Mouse (Mus musculus) hindbrain, embryonic 16.5 days (tissue): ENCODE measurements around the gene B4galt1. TPM values are rescaled to one million over a fixed set of nuclear protein-coding genes. Genes with fewer than 3 reads are reported as not detected.

Experiments
- ATAC-seq: fragments of 200-750 bp; cut with Nextera tagmentation; 2 replicates; pipeline ENCODE4 v1.8.0; 2017; ENCODE audit warnings: moderate TSS enrichment, moderate library complexity
- H3K27ac ChIP-seq: fragments of 300-500 bp; sonication (generic); 2 replicates; pipeline ENCODE4 v1.5.1; 2014; ENCODE audit warnings: low read depth, mild to moderate bottlenecking, control low read depth, low read length, moderate library complexity
- H3K27me3 ChIP-seq: fragments of 300-500 bp; sonication (generic); replicated peaks from 2 replicates; pipeline ENCODE4 v1.6.1; 2014; ENCODE audit warnings: low read length; ENCODE audit not compliant: control insufficient read depth, insufficient read depth
- H3K36me3 ChIP-seq: fragments of 300-500 bp; sonication (generic); 2 replicates; pipeline ENCODE4 v1.6.1; 2014; ENCODE audit warnings: mild to moderate bottlenecking, low read length, moderate library complexity, mixed read lengths; ENCODE audit not compliant: control insufficient read depth, insufficient read depth
- H3K4me1 ChIP-seq: fragments of 300-500 bp; sonication (generic); 2 replicates; pipeline ENCODE4 v1.6.1; 2014; ENCODE audit warnings: low read depth, low read length; ENCODE audit not compliant: control insufficient read depth, insufficient read depth
- H3K4me2 ChIP-seq: fragments of 300-500 bp; sonication (generic); 2 replicates; pipeline ENCODE4 v1.6.1; 2014; ENCODE audit warnings: mild to moderate bottlenecking, low read length, control low read depth, moderate library complexity
- H3K4me3 ChIP-seq: fragments of 300-500 bp; sonication (generic); 2 replicates; pipeline ENCODE4 v1.5.1; 2014; ENCODE audit warnings: mild to moderate bottlenecking, low read length, control low read depth, moderate library complexity
- H3K9ac ChIP-seq: fragments of 300-500 bp; sonication (generic); 2 replicates; pipeline ENCODE4 v1.6.1; 2014; ENCODE audit warnings: low read depth, mild to moderate bottlenecking, control low read depth, low read length, moderate library complexity
- H3K9me3 ChIP-seq: fragments of 300-500 bp; sonication (generic); 2 replicates; pipeline ENCODE4 v1.6.1; 2014; ENCODE audit warnings: mild to moderate bottlenecking, low read length, moderate library complexity; ENCODE audit not compliant: control insufficient read depth
- WGBS: fragments of 180-500 bp; shearing (Covaris S2); extraction: QIAGEN DNeasy Blood & Tissue Kit; methylation state at CpG from one replicate; pipeline ENCODE4 v1.1.7; 2014; 5-methylcytosine and 5-hydroxymethylcytosine counted together
- polyA plus RNA-seq: library from polyadenylated mRNA; unstranded; fragments of >200 nt; fragmentation: Nextera tagmentation; extraction: Ambion mirVana; gene quantifications from 2 replicates; pipeline ENCODE4 v1.2.1, GENCODE M21; 2015

B4galt1 gene
- polyA plus RNA-seq, 1 experiment from 2014 or later, result 6.6 TPM

- Histone ChIP-seq H3K27ac (no peak overlapping the region), H3K4me2 (no peak overlapping the region), H3K9me3 (no peaks in the 10 kb centered on the region), H3K4me3 (no peak overlapping the region), H3K4me1 (peaks cover 9% of the 10 kb centered on the region), H3K9ac (no peak overlapping the region), H3K27me3 (no peaks in the 10 kb centered on the region), H3K36me3 (no peaks in the 10 kb centered on the region)
- no peak for ATAC-seq
- 83% methylated on average over 8 of the region's 8 CpGs for WGBS
Measured at GRCm38 (mm10) chr4:40857824-40858346, 4.1 kb upstream of the B4galt1 start.

DNA sequence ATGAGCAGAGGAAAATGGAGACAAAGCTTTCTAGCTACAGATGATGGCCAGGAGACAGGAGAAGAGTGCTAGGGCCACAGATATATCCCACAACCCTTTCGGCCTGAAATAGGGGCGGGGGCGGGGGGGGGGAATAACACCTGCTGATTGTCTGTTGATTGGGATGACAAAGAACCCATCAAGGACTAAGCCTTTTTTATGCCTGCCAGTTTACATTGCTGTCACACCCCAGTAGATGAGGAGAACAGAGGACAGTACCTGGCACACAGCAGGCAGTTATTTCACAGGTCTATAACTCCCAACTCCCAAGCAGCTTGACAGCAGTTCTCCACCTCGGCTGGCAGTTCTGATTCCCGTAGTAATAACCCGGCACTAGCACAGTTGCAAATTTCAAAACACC is 2.8 kb upstream of the B4galt1 start:
- Histone ChIP-seq H3K9me3 (no peaks in the 10 kb centered on the region), H3K27me3 (no peaks in the 10 kb centered on the region), H3K4me2 (no peak overlapping the region), H3K9ac (no peak overlapping the region), H3K4me3 (no peak overlapping the region), H3K4me1 (peaks cover 22% of the 10 kb centered on the region), H3K27ac (no peak overlapping the region), H3K36me3 (no peaks in the 10 kb centered on the region)
- ATAC-seq, result no peak
- 81% methylated on average over 6 of the region's 6 CpGs for WGBS

DNA sequence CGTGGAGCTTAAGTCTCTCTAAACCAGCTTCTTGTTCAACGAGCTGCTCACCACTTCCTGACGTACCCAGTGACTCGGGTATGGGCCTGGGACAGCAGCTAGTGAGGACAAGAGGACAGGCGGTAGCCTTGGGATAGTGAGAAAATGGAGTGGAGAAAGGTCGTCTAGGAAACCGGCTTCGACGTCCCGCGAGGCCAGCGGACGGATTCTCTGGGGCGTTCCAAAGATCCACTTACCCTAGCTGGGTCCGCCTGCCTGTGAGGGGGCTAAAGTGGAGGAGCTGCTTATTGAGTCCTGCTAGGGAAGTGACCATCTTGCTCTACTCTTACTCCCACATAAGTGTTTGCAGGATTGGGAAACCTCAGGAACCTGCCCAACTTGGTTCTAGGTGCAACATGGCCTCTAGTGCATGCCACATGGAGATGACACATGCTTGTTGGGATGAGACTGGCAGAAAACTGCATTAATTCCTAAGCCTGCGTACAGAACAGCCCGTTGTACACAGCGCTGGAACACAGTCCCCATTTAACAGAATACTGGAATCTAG is 655 bp upstream of the B4galt1 start:
- Histone ChIP-seq H3K36me3 (no peaks in the 10 kb centered on the region), H3K9me3 (no peaks in the 10 kb centered on the region), H3K27me3 (no peaks in the 10 kb centered on the region), H3K27ac (peak overlapping the region; percentile 79), H3K9ac (peak overlapping the region; percentile 92), H3K4me1 (peaks cover 28% of the 10 kb centered on the region), H3K4me3 (peak overlapping the region; percentile 88), H3K4me2 (peak overlapping the region; percentile 82)
- 14% methylated on average over 18 of the region's 18 CpGs for WGBS
- no peak; the same call in 1 of the 2 replicates for ATAC-seq

- Histone ChIP-seq H3K4me2 (peak overlapping the region; percentile 82), H3K4me3 (peak overlapping the region; percentile 88), H3K27ac (peak overlapping the region; percentile 83), H3K36me3 (no peaks in the 10 kb centered on the region), H3K9me3 (no peaks in the 10 kb centered on the region), H3K9ac (peak overlapping the region; percentile 92), H3K27me3 (no peaks in the 10 kb centered on the region), H3K4me1 (peaks cover 28% of the 10 kb centered on the region)
- WGBS, result 2% methylated on average over 20 of the region's 20 CpGs
- no peak for ATAC-seq
Measured at GRCm38 (mm10) chr4:40852861-40853564, 792 bp downstream of the B4galt1 start.

DNA sequence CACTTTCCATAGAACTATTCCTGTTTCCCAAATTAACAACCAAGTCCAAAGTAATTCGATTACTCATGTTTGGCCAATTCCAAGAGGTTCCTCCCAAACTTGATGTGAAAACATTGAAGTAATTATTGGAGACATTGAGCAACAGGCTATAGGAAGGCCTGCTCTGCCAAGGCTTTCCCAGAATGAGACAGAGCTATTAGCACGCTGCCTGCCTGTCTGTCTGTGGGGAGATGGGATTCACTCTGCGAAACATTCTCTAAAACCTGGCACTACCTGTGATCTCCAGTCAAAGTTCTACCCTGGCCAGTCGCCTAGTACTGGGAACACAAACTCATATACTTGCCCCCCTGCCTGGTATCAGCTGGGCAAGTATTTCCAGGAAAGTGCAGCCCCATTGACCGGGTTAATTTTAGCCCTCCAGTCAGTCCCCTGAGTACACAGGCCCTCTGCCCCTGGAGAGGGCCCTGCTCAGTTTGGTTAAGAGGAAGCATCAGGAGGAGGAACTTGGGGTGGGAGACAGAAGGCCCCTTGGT is 1.5 kb downstream of the B4galt1 start:
- Histone ChIP-seq H3K36me3 (no peaks in the 10 kb centered on the region), H3K4me3 (peak overlapping the region; percentile 88), H3K4me1 (peaks cover 28% of the 10 kb centered on the region), H3K9ac (peak overlapping the region; percentile 92; the same call in 1 of the 2 replicates), H3K9me3 (no peaks in the 10 kb centered on the region), H3K27ac (peak overlapping the region; percentile 45), H3K27me3 (no peaks in the 10 kb centered on the region), H3K4me2 (peak overlapping the region; percentile 82)
- WGBS, result 39% methylated on average over 5 of the region's 5 CpGs
- ATAC-seq, result no peak

- no peak for ATAC-seq
- Histone ChIP-seq H3K36me3 (no peaks in the 10 kb centered on the region), H3K4me2 (peak overlapping the region; percentile 82), H3K4me3 (peak overlapping the region; percentile 88), H3K9me3 (no peaks in the 10 kb centered on the region), H3K4me1 (peaks cover 28% of the 10 kb centered on the region), H3K27ac (no peak overlapping the region; the same call in 1 of the 2 replicates), H3K9ac (no peak overlapping the region), H3K27me3 (no peaks in the 10 kb centered on the region)
- 80% methylated on average over 4 of the region's 4 CpGs for whole genome bisulfite sequencing
Measured at GRCm38 (mm10) chr4:40851763-40852248, 2.0 kb downstream of the B4galt1 start.

- Histone ChIP-seq H3K27me3 (no peaks in the 10 kb centered on the region), H3K9ac (no peak overlapping the region), H3K4me1 (peaks cover 28% of the 10 kb centered on the region), H3K36me3 (no peaks in the 10 kb centered on the region), H3K4me3 (no peak overlapping the region; the same call in 1 of the 2 replicates), H3K27ac (no peak overlapping the region), H3K4me2 (peak overlapping the region; percentile 82), H3K9me3 (no peaks in the 10 kb centered on the region)
- no peak for ATAC-seq
- WGBS, result 76% methylated on average over 6 of the region's 6 CpGs
Measured at GRCm38 (mm10) chr4:40851031-40851762, 2.6 kb downstream of the B4galt1 start.

- H3K9ac ChIP-seq, result no peak overlapping the region
- H3K36me3 ChIP-seq, result no peaks in the 10 kb centered on the region
- H3K4me2 ChIP-seq, result peak overlapping the region; percentile 33
- no peaks in the 10 kb centered on the region for H3K27me3 ChIP-seq
- H3K4me3 ChIP-seq, result no peak overlapping the region
- H3K9me3 ChIP-seq, result no peaks in the 10 kb centered on the region
- ATAC-seq, result no peak
- H3K27ac ChIP-seq, result no peak overlapping the region
- 87% methylated on average over 5 of the region's 5 CpGs for WGBS
- H3K4me1 ChIP-seq, result peaks cover 28% of the 10 kb centered on the region
Measured at GRCm38 (mm10) chr4:40850582-40850981, 3.2 kb downstream of the B4galt1 start.
